Mouse (Mus musculus) layer of hippocampus, adult 9-10 months (tissue): ENCODE measurements at regions not wholly inside any gene's neighbourhood (a gene's known extent, or its start where the extent isn't known, plus 50 kb on each side); places are given as distances from the start of the nearest gene placed in this dataset.

Experiments
- DNase-seq: peaks from one replicate; pipeline ENCODE4 v3.0.0; 2022; ENCODE audit warnings: low spot score

DNA sequence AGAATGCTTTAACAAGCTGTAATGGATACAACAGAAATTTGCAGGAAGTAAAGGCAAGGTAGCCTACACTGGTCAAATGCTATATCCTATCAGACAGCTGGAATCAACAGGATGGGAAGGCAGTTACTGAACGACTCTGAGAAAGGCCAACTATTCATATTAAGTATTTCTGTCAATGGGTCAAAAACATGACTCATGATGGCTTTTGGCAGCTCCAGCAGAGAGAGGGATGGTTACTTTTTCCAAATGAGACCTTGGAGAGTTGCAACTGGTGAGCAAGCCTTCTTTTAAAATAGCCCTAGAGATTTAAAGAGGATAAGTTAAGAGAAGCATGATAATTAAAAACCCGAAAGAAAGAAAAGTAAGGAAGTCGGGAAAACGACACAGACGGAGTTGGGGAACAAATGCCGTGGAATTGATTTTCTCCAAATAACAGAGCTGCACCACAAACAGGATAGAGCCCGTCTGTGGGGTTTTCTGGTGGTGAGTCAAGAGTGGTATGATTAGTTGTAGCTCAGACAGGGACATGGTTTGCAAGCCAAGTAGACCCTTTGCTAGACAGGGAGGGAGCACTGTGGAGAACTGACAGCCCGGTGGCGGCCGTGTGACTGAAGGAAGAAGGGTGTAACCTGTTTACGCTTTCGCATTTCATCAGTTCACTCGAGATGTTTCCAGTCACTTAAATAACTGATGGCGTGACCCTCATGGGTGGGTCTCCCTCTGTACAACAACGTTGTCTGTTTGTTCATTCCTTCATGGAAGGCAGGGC lies 3638.1 kb upstream of the Gm7489 start:
- no peak for DNase-seq

DNA sequence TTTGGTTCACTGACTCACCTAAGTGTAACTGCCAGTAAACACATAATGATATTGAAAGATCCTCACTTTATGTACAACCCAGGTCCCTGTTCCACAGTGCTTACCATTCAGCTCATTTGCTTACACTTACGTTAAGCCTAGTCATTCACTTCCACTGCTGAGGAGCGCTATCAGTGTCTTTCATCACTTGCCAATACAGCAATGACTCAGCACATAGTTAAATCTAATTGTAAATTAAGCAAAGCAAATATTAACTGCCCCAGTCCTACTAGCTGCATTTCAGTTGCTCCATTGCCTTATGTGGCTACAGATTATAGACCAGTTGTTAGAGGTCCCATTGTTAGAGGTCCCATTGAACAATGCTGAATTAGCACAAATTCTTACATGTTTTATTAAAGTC lies 3624.6 kb upstream of the Gm7489 start:
- DNase-seq = no peak

DNA sequence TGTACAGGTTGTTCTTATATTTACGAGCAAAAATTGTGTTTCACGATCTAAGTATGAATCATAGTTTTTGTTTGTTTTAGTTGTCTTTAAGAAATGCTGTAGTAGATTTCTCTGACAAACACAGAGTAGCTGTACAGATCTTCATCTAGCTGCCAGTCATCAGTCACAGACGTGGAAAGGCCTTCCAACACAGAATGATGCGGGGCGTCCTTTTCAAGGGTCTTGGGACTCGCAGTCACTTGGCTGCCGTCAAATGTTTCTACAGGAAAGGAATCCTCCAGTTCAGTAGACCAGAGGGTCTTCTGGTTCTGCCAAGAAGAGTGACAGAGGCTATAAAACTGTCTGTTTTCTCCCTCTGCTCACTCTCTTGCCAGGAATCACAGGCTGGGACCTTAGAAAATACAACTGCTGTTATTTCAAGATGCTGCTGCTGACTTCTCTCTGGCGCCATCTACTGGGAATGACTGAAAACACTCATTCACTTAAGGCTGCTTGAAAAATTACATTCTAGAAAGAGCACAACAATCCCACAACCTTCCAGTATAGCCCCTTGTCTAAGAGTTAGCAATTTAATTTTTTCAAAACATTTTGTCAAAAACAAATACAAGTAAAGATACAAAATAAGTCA lies 3623.3 kb upstream of the Gm7489 start:
- DNase-seq = peak; percentile 63

DNA sequence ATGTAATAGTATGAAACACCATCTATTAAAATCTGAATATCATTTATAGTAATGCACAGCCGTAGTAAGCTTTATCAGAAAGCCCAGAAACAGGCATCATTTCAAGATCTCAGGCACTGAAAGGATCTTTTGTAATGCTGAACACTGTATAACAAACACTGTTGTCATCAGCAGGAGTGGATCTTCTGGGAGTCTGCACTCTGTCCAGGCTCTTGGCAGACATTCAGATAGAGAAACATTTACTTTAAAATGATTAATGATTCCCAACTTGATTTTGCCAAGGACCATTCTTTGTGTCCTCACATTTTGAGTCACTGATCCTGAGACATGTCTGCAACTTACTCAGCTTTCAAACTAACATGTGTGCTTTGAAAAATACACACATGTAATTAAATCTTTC lies 3617.2 kb upstream of the Gm7489 start:
- no peak for DNase-seq

DNA sequence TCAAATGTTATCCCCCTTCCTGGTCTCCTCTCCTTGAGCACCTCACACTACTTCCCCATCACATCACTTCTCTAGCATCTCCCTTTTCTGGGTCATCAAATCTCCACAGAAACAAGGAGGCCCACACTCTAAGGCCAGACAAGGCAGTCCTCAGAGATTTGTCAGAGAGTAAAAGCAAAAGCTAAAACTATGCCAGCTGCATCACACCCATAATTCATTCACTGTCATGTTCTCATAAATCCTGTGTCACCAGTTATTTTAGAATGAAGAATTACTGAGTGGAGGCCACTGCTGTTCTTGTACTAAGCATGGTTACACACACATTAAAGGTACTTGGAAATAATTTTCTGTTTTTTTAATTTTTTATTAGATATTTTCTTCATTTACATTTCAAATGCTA lies 3613.1 kb upstream of the Gm7489 start:
- DNase-seq = no peak

DNA sequence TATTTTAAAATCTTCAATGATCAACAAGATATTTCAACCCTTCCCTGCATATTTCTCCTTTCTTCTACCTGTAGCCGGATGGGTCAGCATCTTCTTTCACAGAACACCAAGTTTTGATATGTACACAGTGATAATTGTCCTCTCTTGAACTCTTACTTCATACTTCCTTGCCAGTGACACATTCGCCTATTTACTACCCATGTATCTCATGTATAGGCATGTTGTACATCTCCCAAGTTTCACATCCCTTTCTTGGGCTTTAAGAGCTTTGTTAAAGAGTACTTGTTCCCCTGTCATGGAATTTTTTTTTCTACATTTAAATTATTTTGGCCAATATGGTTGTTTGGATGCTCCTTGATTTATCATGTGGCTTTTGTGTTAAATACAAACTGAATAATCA lies 3602.1 kb upstream of the Gm7489 start:
- no peak for DNase-seq

DNA sequence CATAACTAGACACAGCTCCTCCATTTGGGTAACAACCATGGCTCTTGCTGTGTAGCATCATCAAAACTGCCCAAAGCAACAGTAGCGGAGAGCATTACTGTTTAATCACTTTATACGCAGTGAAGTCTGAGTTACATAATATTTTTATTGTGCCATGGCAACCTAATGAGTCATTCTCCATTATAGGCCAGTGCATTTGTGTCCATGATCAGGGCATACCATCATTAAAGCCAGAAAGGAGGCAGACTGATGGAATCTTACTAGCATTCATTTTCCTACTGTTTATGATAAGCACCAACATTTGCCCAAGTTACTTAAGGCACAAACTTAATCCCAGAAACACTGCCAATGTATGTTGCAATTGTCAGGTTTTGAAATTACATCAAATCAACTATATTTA lies 3601.2 kb upstream of the Gm7489 start:
- no peak for DNase-seq

DNA sequence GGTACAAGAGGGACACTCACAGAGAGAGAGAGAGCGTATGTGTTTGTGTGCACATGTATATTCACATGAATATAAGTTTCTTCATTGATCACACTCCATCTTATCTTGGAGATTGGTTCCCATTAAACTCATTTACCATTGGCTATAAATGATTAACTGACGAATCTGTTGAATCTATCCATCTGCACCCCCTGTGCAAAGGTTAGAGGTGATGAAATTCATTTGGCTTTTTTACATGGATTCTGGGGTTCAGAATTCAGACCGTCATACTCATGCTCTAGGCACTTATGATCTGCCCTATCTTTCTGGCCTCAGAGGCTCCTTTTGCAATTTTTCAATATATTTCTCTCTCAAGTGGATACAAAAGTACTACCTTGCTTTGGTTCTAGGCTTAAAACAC lies 3582.9 kb upstream of the Gm7489 start:
- DNase-seq = no peak

DNA sequence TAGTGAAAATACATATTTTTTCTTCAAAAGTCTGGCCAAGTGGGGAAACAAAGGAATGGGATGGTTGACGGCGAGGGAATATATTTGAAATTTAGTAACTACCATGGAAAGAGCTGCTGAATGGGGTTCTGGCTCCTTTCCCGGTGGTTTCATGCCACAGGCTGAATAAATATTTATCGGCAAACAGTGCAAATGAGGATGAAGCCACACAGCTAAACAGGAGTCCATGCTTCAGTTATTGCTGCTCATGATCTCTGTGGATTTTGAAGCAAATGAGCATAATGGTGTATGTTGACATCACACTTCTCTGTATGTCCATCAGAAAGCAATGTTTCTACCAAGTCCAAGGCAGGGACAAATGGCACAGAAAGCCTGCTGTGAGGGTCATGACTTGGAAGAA lies 3580.6 kb upstream of the Gm7489 start:
- DNase-seq = no peak

DNA sequence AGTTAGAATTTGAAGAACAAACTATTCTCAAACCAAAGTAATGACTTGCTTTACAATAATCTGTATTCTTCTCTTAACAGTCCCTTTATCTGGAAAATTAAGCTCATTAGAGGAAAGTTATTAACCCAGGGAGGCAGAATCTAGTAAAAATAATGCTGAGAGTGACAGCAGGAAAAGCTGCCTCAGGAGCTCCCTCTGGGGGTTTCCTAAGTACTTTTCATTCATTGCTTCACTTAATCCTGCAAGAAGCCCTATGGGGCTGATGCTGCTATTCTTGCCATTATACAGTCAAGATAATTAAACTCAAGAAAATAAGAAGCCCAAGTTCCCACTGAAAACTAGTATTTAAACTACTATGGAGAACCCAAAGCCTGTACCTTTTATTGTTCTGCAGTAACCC lies 3563.9 kb upstream of the Gm7489 start:
- DNase-seq = no peak

DNA sequence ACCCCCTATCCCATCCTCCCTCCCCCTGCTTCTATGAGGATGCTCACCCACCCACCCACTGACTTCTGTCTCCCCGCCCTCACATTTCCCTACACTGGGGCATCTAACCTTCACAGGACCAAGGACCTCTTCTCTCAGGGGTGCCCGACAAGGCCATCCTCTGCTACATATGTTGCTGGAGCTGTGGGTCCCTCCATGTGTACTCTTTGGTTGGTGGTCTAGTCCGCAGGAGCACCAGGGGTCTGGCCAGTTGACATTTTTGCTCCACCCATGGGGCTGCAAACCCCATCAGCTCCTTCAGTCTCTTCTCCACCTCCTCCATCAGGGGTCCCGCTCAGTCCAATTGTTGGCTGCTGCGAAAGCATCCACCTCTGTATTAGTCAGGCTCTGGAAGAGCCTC lies 3539.2 kb upstream of the Gm7489 start:
- no peak for DNase-seq

DNA sequence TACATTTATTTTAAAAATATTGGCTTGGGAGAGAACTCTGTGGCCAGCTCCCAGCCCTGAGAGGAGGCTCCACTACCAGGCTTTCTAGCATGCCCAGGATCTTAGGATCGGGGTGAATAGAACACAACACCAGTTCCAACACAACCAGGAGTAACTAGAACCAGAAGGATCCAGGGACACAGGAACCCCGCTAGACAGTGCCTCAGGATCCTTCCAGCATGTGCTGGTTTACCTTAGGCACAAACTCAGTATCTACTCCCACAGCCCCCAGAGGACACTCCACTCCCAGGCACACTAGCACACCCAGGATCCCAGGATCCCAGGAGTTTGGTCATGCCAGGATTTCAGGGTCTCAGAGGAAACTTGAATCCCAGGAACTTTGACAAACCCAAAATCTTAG lies 3537.8 kb upstream of the Gm7489 start:
- DNase-seq = no peak

DNA sequence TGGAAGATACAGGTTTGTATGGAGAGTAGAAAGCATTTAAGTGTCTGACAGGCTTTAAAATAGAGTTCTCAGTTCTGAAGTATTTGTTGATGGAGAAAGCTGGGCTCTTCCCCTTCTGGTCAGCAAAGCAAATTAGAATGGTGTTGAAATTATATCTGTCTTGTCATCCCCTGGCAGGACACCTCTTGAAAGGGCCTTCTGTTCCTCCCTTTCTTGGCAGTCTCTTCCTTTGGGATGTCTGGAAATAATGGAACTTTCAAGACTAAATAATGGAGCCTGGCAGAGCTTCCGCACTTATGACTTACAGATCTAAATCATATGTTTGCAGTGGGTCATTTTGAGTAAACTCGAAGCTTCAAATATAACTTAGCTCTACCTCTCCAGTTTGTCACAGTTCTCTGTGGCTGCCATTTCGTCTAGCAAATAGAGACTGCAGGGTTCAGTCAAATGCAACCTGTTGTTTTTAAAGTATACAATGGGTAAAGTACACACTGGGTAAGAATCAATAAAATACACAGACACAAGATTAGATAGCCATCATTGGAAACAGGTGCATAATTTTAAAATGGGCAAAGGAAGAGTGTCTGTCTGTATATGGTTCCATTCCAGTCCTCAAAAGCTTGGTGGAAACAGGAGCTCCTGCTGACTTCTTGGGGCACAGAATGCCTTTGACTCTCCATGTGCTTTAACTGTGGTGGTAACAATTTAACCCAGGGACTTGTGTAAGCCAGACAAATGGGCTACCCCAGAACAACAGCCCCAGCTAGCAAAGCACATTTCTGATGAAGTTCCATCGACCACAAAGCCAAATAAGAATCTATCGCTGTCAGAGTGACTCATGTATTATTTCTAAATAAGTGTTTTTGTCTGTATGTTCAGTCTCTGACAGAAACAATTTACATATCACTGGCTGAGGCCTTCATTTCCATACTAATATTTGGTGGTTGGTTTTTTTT lies 3524.4 kb upstream of the Gm7489 start:
- DNase-seq = no peak

DNA sequence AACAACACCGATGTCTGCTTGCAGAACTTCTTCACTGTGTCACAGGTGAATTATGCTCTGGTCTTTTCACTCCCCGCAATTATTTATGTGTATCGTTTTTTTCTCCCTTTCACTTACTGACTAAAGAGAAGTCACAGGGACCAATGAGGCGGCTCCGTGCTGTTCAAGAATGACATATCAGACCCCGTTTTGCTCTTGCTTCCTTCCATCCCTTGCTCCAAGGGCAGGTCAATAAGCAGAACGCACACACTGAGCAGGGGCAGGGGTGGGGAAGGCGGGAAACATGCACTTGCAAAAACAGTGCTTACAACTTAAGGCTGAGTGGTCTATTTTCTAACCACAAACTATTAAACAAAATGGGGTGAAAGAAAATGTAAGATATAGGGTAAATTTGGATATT lies 3523.4 kb upstream of the Gm7489 start:
- no peak for DNase-seq

DNA sequence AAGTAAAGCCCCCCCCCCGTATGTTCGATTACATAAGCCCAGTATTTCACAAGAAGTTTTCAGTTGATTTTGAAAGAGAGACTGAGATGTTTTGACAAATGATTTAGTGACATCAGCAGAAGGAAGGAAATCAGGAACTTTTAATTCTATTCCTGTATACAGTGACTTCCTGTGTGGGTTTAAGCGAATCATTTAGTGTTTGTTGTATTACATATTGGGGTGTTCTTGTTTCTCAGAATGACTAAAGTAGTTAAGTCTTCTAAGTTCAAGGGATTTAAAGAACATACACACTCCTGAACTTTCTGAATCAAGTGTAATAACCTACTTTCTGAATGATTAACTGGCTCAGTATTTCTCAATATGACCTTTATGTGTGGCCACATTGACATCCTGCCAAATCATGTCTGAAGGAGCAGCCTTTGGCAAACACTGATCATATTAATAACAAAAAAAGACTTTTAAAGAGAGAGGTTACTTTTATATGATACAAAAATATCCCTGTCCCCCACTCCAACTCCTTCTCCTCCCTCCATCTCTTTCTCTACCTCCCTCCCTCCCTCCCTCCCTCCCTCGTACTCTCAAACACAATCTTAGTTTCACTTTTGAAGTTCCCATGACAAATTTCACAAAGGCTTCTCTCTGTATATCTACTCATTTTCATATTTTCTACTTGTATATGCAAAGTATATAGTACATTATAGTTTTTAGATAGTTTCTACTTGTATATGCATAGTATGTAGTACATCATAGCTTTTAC lies 3522.8 kb upstream of the Gm7489 start:
- DNase-seq = no peak

DNA sequence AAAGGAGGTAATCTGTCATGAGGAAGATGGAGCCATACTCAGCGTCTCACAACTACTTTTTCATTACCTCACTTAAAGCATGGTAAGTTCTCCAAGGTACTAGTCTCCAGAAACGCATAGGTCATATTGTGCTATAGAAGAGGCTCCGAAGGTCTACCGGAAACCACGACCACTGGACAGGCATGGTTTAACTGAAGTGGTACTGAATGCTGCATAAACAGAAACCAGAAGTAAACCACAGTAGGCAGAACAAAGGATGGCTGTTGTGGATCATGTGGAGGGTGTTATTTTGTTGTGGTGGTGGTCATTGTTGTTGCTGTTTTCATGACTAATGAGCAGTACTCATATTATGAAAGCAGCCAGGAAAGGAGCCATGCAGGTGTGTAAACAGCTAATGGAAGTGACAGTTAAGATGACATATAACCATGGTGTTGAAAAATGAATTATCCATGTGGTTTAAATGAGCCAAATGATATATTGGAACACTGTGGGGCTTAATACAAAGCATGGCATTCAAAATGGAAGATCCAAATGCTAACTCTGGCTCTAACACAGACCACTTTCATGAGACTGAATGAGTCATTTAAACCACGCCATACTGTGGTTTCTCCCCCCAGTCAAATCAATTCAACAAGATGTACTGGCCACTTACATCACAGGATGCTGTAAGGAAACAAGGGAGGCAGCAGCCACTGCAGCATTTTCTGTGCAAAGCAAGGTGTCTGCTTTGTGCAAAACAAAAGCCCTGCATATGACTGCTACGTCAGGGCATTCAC lies 3484.5 kb upstream of the Gm7489 start:
- no peak for DNase-seq

DNA sequence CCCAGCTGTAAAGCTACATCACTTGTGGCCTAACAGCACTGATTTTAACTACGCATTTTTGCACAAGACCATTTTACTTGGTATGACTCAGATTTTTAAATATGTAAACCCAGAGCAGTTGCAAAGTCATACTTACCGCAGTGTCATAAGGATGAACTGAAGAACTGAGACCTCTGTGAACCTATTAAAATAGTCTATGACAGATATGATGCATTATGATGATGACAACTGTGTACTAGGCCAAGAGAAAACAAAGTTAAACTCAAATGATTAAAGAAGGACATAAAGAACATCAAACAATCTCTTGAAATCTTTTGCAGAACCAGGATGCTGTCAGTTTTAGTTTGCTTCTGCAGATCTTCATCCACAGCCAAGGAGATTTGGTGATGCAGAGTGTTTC lies 3483.3 kb upstream of the Gm7489 start:
- no peak for DNase-seq

DNA sequence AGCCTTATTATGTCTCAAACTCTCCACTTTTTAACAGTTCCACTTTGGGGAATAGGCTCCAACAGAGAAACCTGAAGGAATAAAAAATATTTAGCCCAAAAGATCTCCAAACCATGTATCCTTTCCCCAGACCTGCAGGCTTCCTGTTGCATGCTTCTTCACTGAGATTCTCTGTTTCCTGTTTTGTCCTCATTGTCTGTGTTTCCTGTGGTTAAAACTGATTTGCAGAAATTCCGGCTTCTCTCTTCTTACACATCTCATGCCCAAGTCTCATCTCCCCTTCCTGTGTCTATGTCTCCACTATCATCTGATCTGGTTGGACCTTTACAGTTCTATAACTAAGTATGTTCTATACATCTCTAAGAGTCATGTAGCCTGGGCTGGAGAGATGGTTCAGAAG lies 3482.2 kb upstream of the Gm7489 start:
- no peak for DNase-seq

DNA sequence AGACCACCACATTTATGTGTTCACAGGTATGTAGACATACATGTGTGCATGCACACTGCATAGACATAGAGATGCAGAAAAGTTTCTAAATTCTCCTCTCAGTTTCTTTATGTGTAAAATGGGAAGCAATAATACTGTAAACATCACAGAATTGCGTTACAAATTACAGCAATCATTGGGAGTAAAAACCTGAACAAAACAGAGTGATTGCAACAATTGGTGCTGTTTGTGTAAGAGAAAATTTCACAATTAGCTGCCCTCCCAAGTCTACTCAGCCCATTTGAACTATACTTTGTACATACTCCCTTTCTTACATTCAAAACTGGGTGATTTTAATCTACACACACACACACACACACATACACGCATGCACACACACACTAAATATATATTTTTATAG lies 3480.8 kb upstream of the Gm7489 start:
- DNase-seq = no peak

DNA sequence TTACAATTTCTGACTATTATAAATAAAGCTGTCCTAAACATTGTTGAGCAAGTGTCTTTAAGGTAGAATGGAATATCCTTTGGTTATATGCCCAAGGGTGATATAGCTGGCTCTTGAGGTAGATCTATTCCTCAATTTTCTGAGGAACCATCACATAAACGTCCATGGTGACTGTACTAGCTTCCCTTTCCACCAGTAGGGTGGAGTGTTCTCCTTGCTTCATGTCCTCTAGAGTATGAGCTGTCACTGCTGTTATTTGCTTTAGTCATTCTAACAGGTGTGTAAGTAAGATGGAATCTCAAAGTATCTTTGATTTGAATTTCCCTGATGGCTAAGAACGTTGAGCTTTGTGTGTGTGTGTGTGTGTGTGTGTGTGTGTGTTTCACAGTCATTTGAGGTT lies 3475.7 kb upstream of the Gm7489 start:
- no peak for DNase-seq

DNA sequence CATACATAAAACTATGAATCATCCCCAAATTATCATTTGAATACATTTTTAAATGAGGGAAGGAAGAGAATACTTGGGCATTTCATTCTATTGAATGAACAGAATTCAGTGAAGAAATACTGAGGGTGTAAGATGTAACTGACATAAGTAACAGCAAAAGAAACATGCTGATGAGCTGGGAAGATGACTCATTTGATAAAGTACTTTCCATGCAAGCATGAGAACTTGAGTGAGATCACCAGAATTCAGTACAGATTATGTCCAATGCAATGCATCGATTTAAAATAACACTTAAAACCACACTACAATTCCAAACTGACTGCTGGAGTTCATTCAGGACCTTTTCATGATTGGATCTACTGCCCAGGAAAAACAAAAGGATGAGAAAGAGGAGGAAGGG lies 3467.1 kb upstream of the Gm7489 start:
- DNase-seq = no peak
